Mouse (Mus musculus): ENCODE results near the gene Gm20715.
"Not testable (repeated sequence)": the region's sequence is repeated elsewhere in the genome, so short reads cannot be mapped to it uniquely, and the experiment has no call there.

Gene Gm20715

DNA sequence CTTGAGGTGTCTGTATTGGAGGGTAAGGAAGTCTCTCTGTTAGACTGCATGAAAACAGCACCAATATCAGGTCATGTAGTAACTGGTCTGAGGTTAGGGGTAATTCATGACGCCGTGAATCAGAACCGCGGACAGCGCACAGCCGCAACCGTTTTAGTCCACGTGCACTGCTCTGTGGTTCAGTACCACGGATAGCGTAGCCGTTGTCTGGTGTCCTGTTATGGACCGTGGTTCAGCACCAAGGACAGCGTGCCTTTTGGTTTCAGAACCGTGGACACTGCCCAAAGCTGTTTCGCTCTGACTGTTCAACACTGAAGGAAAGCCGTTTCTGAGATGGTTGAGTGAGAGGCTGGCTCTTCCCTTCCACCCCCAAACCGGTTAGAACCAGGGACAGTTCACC lies at the start of gene Gm20715:
Gene Gm20715, plus strand, starts transcription at position 235 of the 400 bp plus-strand sequence.
- peak; percentile 59 to 62 for DNase-seq (ENCODE audit: low spot score in 2 of 2)

DNA sequence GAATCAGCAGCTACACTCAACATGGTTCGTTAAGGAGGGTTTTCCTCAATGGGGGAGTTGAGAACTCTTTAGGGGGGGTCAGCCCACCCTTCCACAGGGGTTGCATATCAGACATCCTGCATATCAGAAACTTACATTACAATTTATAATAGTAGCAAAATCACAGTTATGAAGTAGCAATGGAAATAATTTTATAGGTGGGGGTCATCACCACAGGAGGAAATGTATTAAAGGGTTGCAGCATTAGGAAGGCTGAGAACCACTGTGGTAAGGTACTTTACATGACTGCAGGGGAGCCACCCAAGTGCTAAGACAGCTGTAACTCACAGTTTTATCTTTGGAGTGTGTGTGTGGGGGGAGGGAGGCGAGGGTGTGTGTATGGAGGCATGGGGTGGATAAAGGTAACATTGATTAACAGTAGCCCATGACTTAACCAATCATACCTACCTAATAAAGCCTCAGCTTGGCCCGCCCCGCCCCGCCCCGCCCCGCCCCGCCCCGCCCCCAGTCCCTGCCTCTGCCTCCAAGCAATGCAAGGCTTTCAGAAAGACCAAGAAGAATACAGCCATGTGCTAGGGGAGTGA lies 49.5 kb upstream of the Gm20715 start:
- no peak for DNase-seq (ENCODE audit: low spot score in 2 of 2)

GRCm38 (mm10) chr7:6361756-6362155 lies 48.3 kb upstream of the Gm20715 start:
- no peak for DNase-seq (ENCODE audit: low spot score in 2 of 2)

DNA sequence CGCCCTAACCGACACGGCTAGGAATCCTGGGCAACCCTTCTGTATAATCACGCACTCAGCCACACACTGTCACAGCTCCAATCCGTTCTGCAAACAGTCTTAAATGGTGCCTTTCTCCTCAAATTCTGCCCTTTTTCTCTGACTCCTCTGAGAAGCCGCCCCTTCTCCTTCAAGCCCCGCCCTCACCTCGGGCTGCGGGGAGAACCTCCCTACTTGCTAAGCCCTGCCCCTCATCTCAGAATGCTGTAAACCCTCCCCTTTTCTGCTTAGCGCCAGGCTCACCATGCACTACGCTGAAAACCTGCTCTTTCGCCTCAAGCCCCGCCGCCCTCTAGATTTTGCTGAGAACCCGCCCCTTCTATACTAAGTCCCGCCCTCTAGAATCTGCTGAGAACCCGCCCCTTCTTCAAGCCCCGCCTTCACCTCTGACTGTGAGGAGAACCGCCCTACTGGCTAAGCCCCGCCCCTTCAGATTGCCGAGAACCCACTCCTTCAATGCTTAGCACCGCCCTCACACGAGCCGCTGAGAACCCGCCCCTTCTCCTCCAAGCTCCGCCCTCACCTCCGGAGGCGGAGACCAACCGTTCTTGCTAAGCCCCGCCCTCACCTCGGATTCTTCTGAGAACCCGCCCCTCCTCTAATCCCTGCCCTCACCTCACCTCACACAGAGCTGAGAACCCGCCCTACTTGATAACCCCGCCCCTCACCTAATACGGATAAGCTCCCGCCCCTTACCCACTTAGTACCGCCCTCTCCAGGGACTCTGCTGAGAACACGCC lies 47.6 kb upstream of the Gm20715 start:
- peak; percentile 98 to 99 for DNase-seq (ENCODE audit: low spot score in 2 of 2)

- DNase-seq (ENCODE audit: low spot score in 2 of 2) = no peak
Measured at GRCm38 (mm10) chr7:6363047-6363488, 47.0 kb upstream of the Gm20715 start, which contains the start of gene Zfp78. Gene Zfp78 (plus strand): TSS chr7:6363280.

- DNase-seq (ENCODE audit: low spot score in 2 of 2) = no peak
Measured at GRCm38 (mm10) chr7:6364761-6365160, 45.3 kb upstream of the Gm20715 start.

- no peak for DNase-seq (ENCODE audit: low spot score in 2 of 2)
Measured at GRCm38 (mm10) chr7:6367185-6367584, 42.9 kb upstream of the Gm20715 start.

DNA sequence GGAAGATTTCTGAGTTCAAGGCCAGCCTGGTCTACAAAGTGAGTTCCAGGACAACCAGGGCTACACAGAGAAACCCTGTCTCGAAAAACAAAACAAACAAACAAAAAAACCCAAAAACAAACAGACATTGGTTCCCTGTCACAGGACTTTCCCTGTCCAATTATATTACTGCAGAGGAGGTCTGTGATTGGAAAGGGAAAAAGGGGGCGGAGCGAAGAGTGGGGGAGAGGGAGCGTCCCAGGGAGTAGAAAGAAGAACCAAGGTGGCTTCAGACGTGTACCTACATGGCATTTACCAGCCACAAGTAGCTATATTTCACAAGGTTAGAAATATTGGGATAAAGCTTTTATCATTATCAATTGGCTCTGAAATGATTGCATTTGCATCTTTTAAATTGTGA lies 41.9 kb upstream of the Gm20715 start:
- DNase-seq (ENCODE audit: low spot score in 2 of 2) = not testable (repeated sequence)

GRCm38 (mm10) chr7:6369460-6369859 lies 40.6 kb upstream of the Gm20715 start:
- no peak for DNase-seq (ENCODE audit: low spot score in 2 of 2)

DNA sequence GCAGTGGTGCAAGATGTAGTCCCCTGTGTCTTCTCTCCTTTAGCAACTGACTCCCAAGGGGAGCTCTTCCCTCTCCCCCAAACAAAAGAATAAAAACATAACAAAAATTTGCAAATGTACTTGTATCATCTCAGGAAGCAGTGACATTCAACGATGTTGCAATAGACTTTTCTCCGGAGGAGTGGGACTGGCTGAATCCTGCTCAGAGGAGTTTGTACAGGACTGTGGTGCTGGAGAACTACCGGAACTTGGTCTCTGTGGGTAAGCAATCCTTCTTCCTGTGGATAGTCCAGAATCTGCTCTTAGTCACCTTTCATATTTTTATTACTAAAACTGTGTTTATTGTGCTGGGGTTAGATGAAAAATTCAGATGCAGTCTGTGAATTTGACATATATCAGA lies 37.1 kb upstream of the Gm20715 start:
- no peak for DNase-seq (ENCODE audit: low spot score in 2 of 2)

DNA sequence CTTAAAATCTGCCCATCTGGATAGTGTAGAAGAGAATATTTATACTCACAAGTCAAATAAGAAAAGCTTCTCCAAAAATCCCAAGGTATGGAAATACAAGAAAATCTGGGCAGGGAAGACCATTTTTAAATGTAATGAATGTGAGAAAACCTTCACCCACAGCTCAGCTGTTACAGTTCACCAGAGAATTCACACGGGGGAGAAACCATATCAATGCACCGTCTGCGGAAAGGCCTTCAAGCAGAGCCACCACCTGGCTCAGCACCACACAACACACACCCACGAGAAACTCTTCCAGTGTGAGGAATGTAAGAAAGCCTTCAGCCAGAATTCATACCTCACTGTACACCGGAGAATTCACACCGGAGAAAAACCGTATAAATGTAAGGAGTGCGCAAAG lies 31.6 kb upstream of the Gm20715 start:
- peak; percentile 24 to 27 for DNase-seq (ENCODE audit: low spot score in 2 of 2)

GRCm38 (mm10) chr7:6381431-6381830 lies 28.6 kb upstream of the Gm20715 start:
- DNase-seq (ENCODE audit: low spot score in 2 of 2) = no peak

DNA sequence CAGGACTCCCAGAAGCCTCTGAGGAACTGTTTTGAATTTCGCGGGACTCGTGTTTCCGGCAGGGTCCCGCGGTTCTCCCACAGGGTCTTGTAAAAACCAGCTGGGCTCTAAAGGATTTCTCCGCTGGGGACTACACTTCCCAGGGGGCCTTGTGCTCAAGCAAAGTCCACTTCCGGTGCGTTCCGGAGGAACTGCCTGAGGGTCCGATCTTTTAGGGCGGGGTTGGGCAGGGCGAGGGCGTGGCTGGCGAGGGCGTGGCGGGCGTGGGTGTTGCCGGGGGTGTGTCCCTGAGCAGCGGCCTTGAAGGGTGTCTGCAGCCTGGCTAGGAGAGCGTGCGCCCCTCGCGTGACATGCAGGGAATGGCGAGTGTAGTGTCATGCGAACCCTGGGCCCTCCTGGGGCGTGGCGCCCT lies 27.0 kb upstream of the Gm20715 start, which contains the start of gene Zfp28:
Gene Zfp28, plus strand, starts transcription at position 252 of the 412 bp plus-strand sequence.
- peak; percentile 85 to 88 for DNase-seq (ENCODE audit: low spot score in 2 of 2)

DNA sequence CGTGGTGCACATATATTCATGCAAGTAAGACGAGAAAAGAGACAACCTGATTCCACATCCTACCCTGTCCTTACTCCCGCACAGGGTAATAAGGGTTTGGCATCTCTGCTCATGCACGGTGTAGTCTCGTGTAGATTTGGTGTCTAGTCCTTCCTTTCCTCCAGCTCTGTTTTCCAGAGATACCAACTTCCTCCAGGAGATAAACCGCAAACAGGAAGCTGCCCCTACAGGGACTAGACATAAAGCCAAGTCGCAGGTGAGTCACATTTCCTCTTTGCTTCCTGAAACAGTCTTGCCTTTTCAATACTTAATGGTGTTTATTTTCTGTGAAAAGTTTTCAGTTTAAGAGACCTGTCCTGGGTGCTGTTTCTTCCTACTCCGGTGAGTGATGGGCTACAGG lies 26.1 kb upstream of the Gm20715 start:
- DNase-seq (ENCODE audit: low spot score in 2 of 2) = no peak

DNA sequence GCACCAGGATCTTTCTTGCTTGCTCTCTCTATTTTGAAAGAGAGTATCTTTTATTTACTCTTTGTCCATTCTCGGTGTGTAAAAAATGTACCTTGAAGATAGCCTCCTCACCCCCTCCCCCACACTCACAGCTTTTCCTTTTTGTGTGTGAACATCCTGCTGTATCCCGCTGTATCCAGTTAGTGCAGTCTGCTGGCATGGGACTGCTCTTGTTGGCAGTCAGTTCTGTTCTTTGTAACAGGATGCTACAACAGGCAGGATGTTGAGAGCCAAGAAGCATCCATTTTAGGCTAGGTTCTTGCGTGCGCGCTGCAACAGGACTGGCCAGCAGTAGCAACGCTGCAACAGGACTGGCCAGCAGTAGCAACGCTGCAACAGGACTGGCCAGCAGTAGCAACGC lies 23.1 kb upstream of the Gm20715 start:
- DNase-seq (ENCODE audit: low spot score in 2 of 2) = no peak

- no peak for DNase-seq (ENCODE audit: low spot score in 2 of 2)
Measured at GRCm38 (mm10) chr7:6388971-6389370, 21.1 kb upstream of the Gm20715 start.

GRCm38 (mm10) chr7:6389449-6389848 lies 20.6 kb upstream of the Gm20715 start:
- no peak for DNase-seq (ENCODE audit: low spot score in 2 of 2)

DNA sequence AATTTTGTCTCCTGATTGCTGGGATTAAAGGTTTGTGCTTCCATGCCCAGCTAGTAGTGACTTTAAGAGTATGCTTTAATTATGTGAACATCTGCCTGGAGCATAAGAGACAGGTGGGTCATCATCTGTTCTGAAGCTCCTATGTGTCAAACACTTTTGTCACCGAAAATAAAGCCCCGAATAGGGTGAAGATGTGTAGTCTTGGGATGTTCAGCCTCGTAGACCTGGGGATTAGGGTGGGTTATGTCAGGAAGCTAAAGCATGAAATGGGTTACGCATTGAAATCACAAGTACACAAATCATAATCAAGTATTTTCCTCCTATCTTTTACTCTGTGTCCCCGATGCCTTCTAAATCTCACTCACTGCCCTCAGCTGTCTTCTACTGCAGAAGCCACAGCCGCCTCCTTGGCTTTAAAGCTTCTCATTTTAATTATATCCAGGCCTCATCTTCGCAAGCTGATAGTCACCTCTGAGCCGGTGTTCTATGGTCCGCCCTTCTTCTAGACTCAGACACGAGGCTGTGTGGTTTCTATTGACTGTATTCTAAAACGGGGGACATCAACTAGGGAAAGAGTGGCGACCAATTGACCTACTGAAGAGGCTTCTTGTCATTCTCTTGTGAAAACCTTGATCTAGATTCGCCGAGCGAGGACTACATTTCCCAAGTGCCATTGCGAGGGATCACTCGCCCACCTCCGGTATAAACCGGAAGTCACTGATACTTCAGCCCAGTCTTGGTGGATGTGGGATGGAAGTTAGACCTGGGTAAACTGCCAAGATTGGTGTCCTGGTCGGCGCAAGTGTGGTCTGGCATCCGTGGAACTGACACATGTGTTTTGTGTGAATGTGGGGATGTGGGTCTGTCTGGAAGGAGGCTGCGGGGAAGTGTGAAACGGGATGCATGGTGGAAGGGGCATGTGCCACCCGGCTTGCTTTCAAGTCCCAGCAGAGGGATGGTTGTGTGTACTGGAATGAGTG lies 11.8 kb upstream of the Gm20715 start, which contains the start of gene Smim17:
Gene Smim17, plus strand, starts transcription at position 720 of the 980 bp plus-strand sequence.
- peak; percentile 57 to 63 for DNase-seq (ENCODE audit: low spot score in 2 of 2)

DNA sequence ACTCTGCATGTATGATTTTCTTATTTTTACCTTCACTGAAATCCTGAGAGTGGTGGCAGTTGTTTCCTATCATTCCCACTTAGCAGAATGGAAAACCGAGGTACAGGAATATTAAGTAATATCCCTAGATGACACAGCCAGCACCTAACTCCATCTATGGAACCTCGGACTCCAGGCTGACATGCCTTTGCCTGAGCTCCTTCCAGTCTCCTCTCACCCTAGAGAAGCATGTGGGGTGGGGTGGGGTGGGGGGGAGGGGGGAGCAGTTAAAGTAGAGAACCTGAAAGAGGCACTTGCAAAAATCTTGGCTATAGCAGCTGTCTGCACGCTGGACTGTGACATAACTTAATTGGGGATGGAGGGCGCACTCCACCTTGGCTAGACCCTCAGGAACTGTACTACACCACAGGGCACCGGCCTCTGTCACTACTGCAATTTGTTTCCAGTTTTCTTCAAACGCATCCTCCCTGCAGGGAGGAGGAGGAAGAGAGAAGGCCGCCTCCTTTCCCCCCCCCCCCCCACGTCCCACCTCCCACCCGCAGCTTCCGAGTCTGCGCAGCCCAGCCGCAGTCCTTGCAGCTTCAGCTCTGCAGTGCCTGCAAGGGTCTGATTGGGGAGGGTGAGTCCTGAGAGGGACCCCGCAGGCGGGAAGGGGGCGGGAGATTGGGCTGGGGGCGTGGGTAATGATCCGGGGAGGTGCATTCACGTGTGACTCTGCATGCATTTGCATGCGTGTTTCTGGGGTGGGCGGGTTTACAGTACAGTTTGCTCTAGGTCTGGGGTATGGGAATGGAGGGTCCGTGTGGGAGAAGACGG lies 4.8 kb downstream of the Gm20715 start:
- peak; percentile 14 to 21 for DNase-seq (ENCODE audit: low spot score in 2 of 2)

GRCm38 (mm10) chr7:6415442-6415787 lies 5.3 kb downstream of the Gm20715 start:
- DNase-seq (ENCODE audit: low spot score in 2 of 2) = no peak

DNA sequence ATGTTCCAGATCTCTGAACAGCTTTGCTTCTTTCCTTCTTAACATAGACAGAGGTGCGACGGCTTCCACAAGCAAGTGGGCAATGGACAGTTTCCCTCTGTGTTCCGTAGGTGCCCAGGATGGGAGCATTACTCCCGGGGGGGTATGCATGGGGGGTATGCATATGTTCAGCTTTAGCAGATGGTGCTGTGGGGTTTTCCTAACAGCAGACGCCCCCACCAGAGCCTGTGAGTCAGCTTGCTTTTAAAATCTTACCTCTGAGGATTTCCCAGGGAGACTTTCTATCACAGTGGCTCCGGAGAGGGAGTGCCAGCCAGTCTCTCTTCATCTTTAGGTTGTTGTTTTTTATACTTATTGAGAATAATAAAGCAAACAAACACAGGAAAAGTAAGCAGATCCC lies 9.8 kb downstream of the Gm20715 start:
- DNase-seq (ENCODE audit: low spot score in 2 of 2) = no peak
